Mouse (Mus musculus): ENCODE data around the gene Tnc. TPM values are rescaled to one million over a fixed set of nuclear protein-coding genes. Genes with fewer than 3 reads are reported as not detected.

Gene Tnc
- total and polyA plus RNA-seq, 3 experiments, result 0.16 to 1.00 (median 0.41) TPM

GRCm38 (mm10) chr4:64058856-64059231 is 12.0 kb upstream of the Tnc start:
- Histone ChIP-seq H3K79me2 (replicated peaks; ENCODE audit: control insufficient read depth, insufficient read depth, low read length) (no peaks in the 10 kb centered on the region), H3K4me1 (ENCODE audit: control insufficient read depth, insufficient read depth, low read length) (no peaks in the 10 kb centered on the region; the same call in 1 of the 2 replicates), H3K9ac (ENCODE audit: low read depth, low read length) (no peak overlapping the region), H3K27me3 (ENCODE audit: control insufficient read depth, insufficient read depth, low read length) (peaks cover 2% of the 10 kb centered on the region; the same call in 1 of the 2 replicates), H3K27ac (no peak overlapping the region), H3K36me3 (ENCODE audit: control insufficient read depth, insufficient read depth, low read length) (no peaks in the 10 kb centered on the region), H3K4me3 (no peak overlapping the region)
- intact Hi-C loops (cut with DNase I), result no loop called here
- DNase-seq, result no peak
- WGBS, result 27% methylated on average over 6 of the region's 6 CpGs
- TF ChIP-seq EP300 (IDR thresholded peaks at IDR 0.05; ENCODE audit: insufficient read depth, low read depth, low read length), result no peak
- no peak for TF ChIP-seq CTCF (IDR thresholded peaks at IDR 0.05)
- TF ChIP-seq POLR2A (IDR thresholded peaks at IDR 0.05; ENCODE audit: insufficient read depth, low read depth, low read length), result no peak

GRCm38 (mm10) chr4:64058048-64058855 is 11.4 kb upstream of the Tnc start:
- peaks cover 2% of the 10 kb centered on the region; the same call in 1 of the 2 replicates for H3K27me3 ChIP-seq (ENCODE audit: control insufficient read depth, insufficient read depth, low read length)
- 31% methylated on average over 12 of the region's 12 CpGs for WGBS
- H3K36me3 ChIP-seq (ENCODE audit: control insufficient read depth, insufficient read depth, low read length), result no peaks in the 10 kb centered on the region
- DNase-seq, result no peak
- H3K4me1 ChIP-seq (ENCODE audit: control insufficient read depth, insufficient read depth, low read length), result no peaks in the 10 kb centered on the region; the same call in 1 of the 2 replicates
- H3K4me3 ChIP-seq, result no peak overlapping the region
- H3K79me2 ChIP-seq (replicated peaks; ENCODE audit: control insufficient read depth, insufficient read depth, low read length), result no peaks in the 10 kb centered on the region
- TF ChIP-seq EP300 (IDR thresholded peaks at IDR 0.05; ENCODE audit: insufficient read depth, low read depth, low read length) (no peak), CTCF (IDR thresholded peaks at IDR 0.05) (no peak), POLR2A (IDR thresholded peaks at IDR 0.05; ENCODE audit: insufficient read depth, low read depth, low read length) (no peak)
- no peak overlapping the region for H3K9ac ChIP-seq (ENCODE audit: low read depth, low read length)
- no peak overlapping the region for H3K27ac ChIP-seq
- intact Hi-C loops (cut with DNase I), result no loop called here

GRCm38 (mm10) chr4:64048177-64048576 is 1.4 kb upstream of the Tnc start:
- H3K79me2 ChIP-seq (replicated peaks; ENCODE audit: control insufficient read depth, insufficient read depth, low read length), result no peaks in the 10 kb centered on the region
- TF ChIP-seq EP300 (IDR thresholded peaks at IDR 0.05; ENCODE audit: insufficient read depth, low read depth, low read length), result no peak
- no peak for TF ChIP-seq POLR2A (IDR thresholded peaks at IDR 0.05; ENCODE audit: insufficient read depth, low read depth, low read length)
- no peak for TF ChIP-seq CTCF (IDR thresholded peaks at IDR 0.05)
- H3K27me3 ChIP-seq (ENCODE audit: control insufficient read depth, insufficient read depth, low read length), result no peaks in the 10 kb centered on the region; the same call in 1 of the 2 replicates
- 66% methylated on average over 7 of the region's 7 CpGs for WGBS
- H3K9ac ChIP-seq (ENCODE audit: low read depth, low read length), result no peak overlapping the region
- H3K4me3 ChIP-seq, result no peak overlapping the region
- intact Hi-C loops (cut with DNase I), result no loop called here
- peaks cover 3% of the 10 kb centered on the region for H3K4me1 ChIP-seq (ENCODE audit: control insufficient read depth, insufficient read depth, low read length)
- no peaks in the 10 kb centered on the region for H3K36me3 ChIP-seq (ENCODE audit: control insufficient read depth, insufficient read depth, low read length)
- DNase-seq, result no peak
- no peak overlapping the region for H3K27ac ChIP-seq

- Histone ChIP-seq H3K79me2 (replicated peaks; ENCODE audit: control insufficient read depth, insufficient read depth, low read length) (no peaks in the 10 kb centered on the region), H3K9ac (ENCODE audit: low read depth, low read length) (no peak overlapping the region), H3K4me1 (ENCODE audit: control insufficient read depth, insufficient read depth, low read length) (peaks cover 3% of the 10 kb centered on the region), H3K4me3 (no peak overlapping the region), H3K36me3 (ENCODE audit: control insufficient read depth, insufficient read depth, low read length) (no peaks in the 10 kb centered on the region), H3K27me3 (ENCODE audit: control insufficient read depth, insufficient read depth, low read length) (no peaks in the 10 kb centered on the region; the same call in 1 of the 2 replicates), H3K27ac (no peak overlapping the region)
- intact Hi-C loops (cut with DNase I), result no loop called here
- 68% methylated on average over 4 of the region's 4 CpGs for WGBS
- TF ChIP-seq POLR2A (IDR thresholded peaks at IDR 0.05; ENCODE audit: insufficient read depth, low read depth, low read length), result no peak
- TF ChIP-seq CTCF (IDR thresholded peaks at IDR 0.05), result no peak
- TF ChIP-seq EP300 (IDR thresholded peaks at IDR 0.05; ENCODE audit: insufficient read depth, low read depth, low read length), result no peak
- no peak for DNase-seq
Observed at GRCm38 (mm10) chr4:64043893-64044292, 2.9 kb downstream of the Tnc start.

GRCm38 (mm10) chr4:64043371-64043770 is 3.4 kb downstream of the Tnc start:
- Histone ChIP-seq H3K4me3 (no peak overlapping the region), H3K4me1 (ENCODE audit: control insufficient read depth, insufficient read depth, low read length) (peaks cover 3% of the 10 kb centered on the region), H3K36me3 (ENCODE audit: control insufficient read depth, insufficient read depth, low read length) (no peaks in the 10 kb centered on the region), H3K79me2 (replicated peaks; ENCODE audit: control insufficient read depth, insufficient read depth, low read length) (no peaks in the 10 kb centered on the region), H3K27ac (no peak overlapping the region), H3K9ac (ENCODE audit: low read depth, low read length) (no peak overlapping the region), H3K27me3 (ENCODE audit: control insufficient read depth, insufficient read depth, low read length) (no peaks in the 10 kb centered on the region; the same call in 1 of the 2 replicates)
- DNase-seq, result no peak
- WGBS, result 65% methylated on average over 6 of the region's 6 CpGs
- intact Hi-C loops (cut with DNase I), result no loop called here
- TF ChIP-seq EP300 (IDR thresholded peaks at IDR 0.05; ENCODE audit: insufficient read depth, low read depth, low read length) (no peak), CTCF (IDR thresholded peaks at IDR 0.05) (no peak), POLR2A (IDR thresholded peaks at IDR 0.05; ENCODE audit: insufficient read depth, low read depth, low read length) (no peak)

- H3K27me3 ChIP-seq (ENCODE audit: control insufficient read depth, insufficient read depth, low read length), result no peaks in the 10 kb centered on the region
- H3K27ac ChIP-seq, result no peak overlapping the region
- no peak overlapping the region for H3K4me3 ChIP-seq
- H3K9ac ChIP-seq (ENCODE audit: low read depth, low read length), result no peak overlapping the region
- TF ChIP-seq POLR2A (IDR thresholded peaks at IDR 0.05; ENCODE audit: insufficient read depth, low read depth, low read length) (no peak), CTCF (IDR thresholded peaks at IDR 0.05) (no peak), EP300 (IDR thresholded peaks at IDR 0.05; ENCODE audit: insufficient read depth, low read depth, low read length) (no peak)
- DNase-seq, result no peak
- no peaks in the 10 kb centered on the region for H3K79me2 ChIP-seq (replicated peaks; ENCODE audit: control insufficient read depth, insufficient read depth, low read length)
- 53% methylated on average over 2 of the region's 2 CpGs for WGBS
- no peaks in the 10 kb centered on the region for H3K4me1 ChIP-seq (ENCODE audit: control insufficient read depth, insufficient read depth, low read length)
- intact Hi-C loops (cut with DNase I), result no loop called here
- no peaks in the 10 kb centered on the region for H3K36me3 ChIP-seq (ENCODE audit: control insufficient read depth, insufficient read depth, low read length)
Observed at GRCm38 (mm10) chr4:64039091-64039490, 7.7 kb downstream of the Tnc start.

Measured in heart, adult 2 months (tissue).